Mouse (Mus musculus) limb, embryonic 15.5 days (tissue): ENCODE results near the gene Sfn. TPM values are rescaled to one million over a fixed set of nuclear protein-coding genes. Genes with fewer than 3 reads are reported as not detected.
"Not testable (repeated sequence)": the region's sequence is repeated elsewhere in the genome, so short reads cannot be mapped to it uniquely, and the experiment has no call there.

ENCODE experiments used
- ATAC-seq: fragments of 200-750 bp; cut with Nextera tagmentation; 2 replicates; pipeline ENCODE4 v1.8.0; 2017; ENCODE audit warnings: low read depth, moderate TSS enrichment; ENCODE audit not compliant: insufficient number of reproducible peaks, low FRiP score, low TSS enrichment
- H3K27ac ChIP-seq: fragments of 300-500 bp; sonication (generic); 2 replicates; pipeline ENCODE4 v1.5.1; 2015; ENCODE audit warnings: moderate library complexity, mild to moderate bottlenecking, inconsistent platforms
- H3K27me3 ChIP-seq: fragments of 300-500 bp; sonication (generic); 2 replicates; pipeline ENCODE4 v1.6.1; 2015; ENCODE audit warnings: inconsistent platforms
- H3K36me3 ChIP-seq: fragments of 300-500 bp; sonication (generic); 2 replicates; pipeline ENCODE4 v1.6.1; 2015; ENCODE audit warnings: inconsistent platforms
- H3K4me1 ChIP-seq: fragments of 300-500 bp; sonication (generic); 2 replicates; pipeline ENCODE4 v1.6.1; 2015; ENCODE audit warnings: inconsistent platforms
- H3K4me2 ChIP-seq: fragments of 300-500 bp; sonication (generic); 2 replicates; pipeline ENCODE4 v1.6.1; 2015; ENCODE audit warnings: mild to moderate bottlenecking, inconsistent platforms
- H3K4me3 ChIP-seq: fragments of 300-500 bp; sonication (generic); 2 replicates; pipeline ENCODE4 v1.5.1; 2015; ENCODE audit warnings: mild to moderate bottlenecking, inconsistent platforms
- H3K9ac ChIP-seq: fragments of 300-500 bp; sonication (generic); 2 replicates; pipeline ENCODE4 v1.6.1; 2015; ENCODE audit warnings: inconsistent platforms
- H3K9me3 ChIP-seq: fragments of 300-500 bp; sonication (generic); 2 replicates; pipeline ENCODE4 v1.6.1; 2016; ENCODE audit warnings: inconsistent platforms
- WGBS: fragments of 180-500 bp; shearing (Covaris S2); methylation state at CpG from one replicate; pipeline ENCODE4 v1.1.7; 2015; 5-methylcytosine and 5-hydroxymethylcytosine counted together
- polyA plus RNA-seq: library from polyadenylated mRNA; unstranded; fragments of >200 nt; fragmentation: Nextera tagmentation; extraction: Ambion mirVana; gene quantifications from 2 replicates; pipeline ENCODE4 v1.2.1, GENCODE M21; 2015

Sfn gene
- 499 and 506 TPM in 2 replicates for polyA plus RNA-seq

DNA sequence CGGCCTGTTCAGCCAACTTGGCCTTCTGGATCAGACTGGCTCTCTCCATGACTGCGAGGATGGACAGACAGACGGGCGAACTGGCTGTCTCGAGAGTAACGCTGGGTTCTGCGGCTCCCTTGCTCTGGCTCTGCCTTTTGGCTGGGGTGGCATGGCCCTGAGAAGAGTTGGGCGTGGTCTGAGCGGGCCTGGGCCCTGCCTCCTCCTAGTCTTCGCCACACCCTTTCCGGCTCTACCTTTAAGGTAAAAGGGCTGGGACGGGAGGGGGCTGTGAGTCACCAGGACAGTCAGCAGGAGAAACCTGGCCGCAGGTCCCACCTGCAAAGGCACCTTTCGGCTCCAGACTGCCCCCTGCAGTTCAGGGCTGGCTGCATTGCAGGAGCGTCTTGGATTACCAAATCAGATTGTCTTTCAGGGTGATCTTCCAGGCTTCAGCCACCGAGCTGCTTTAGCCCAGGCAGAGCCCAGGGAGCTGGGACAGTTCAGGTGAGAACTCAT is at the start of gene Sfn:
Sfn (minus strand) TSS at position 448 of the 498 bp plus-strand sequence.
- Histone ChIP-seq H3K4me1 (peaks cover 35% of the 10 kb centered on the region), H3K9ac (0 out of 2 replicates have a peak within 1 kb of the TSS, but pooled peaks have one; percentile 20), H3K4me2 (peak within 1 kb of the TSS; percentile 37), H3K36me3 (peaks cover 34% of the 10 kb centered on the region), H3K9me3 (no peaks in the 10 kb centered on the region), H3K4me3 (peak within 1 kb of the TSS; percentile 52), H3K27ac (peak within 1 kb of the TSS; percentile 50; the same call in 1 of the 2 replicates), H3K27me3 (peaks cover 42% of the 10 kb centered on the region)
- ATAC-seq = peak; percentile 15; the same call in 1 of the 2 replicates
- 1% methylated on average over 16 of the region's 16 CpGs for WGBS

DNA sequence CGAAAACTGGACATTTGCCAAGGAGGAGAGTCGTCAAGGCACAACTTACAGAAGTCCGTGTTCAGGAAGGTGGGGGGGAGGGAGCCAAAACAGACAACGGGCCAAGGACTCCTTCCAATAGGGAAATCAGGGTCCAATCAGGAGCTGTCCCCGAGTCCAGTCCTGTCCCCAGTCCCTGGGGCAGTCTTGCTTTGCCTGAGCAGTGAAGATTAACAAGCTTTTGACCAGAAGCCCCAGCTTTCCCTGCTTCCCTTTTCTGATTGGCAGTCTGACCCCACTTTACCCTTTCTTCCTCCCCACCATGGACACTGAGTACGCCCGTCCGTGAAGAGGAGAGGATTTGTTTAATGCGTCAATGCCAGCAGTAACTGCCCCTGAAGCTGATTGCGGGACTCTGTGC is 49.5 kb upstream of the Sfn start:
- no peak overlapping the region for H3K27ac ChIP-seq
- no peak for ATAC-seq
- 49% methylated on average over 10 of the region's 10 CpGs for WGBS

DNA sequence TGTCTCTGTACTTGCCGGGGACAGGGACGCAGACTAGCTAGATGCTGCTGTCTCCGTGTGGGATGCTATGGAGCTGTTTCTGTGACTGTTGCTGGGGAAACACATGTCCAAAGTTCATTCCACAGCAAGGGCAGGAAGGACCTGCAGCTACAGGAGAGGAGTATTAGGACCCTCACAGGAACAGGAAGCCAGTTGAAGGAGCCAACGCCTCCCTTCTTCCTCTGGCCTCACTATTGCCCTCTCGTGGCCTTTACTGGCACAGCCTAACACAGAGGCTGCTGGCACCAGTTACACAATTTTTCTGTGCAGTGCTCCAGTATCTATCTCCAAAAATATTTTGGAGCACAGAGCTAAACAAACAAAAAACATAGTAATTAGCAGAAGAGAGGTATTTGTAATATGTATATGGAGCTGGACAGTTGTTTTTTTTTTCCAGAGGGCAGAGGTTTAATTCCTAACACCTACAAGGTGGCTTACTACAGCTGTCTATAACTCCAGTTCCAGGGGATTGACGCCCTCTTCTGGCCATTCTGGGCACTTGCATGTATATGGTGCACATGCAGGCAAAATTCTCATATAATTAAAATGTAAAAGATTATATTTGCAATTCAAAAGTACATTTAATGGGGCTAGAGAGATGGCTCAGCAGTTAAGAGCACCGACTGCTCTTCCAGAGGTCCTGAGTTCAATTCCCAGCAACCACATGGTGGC is 48.2 kb upstream of the Sfn start, which contains the start of gene Zdhhc18:
Zdhhc18 (minus strand) TSS at position 166 of the 711 bp plus-strand sequence.
- H3K27ac ChIP-seq = peak within 1 kb of the TSS; percentile 44; the same call in 1 of the 2 replicates
- no peaks in the 10 kb centered on the region for H3K36me3 ChIP-seq
- no peaks in the 10 kb centered on the region for H3K27me3 ChIP-seq
- peak within 1 kb of the TSS; percentile 39 for H3K4me2 ChIP-seq
- H3K9me3 ChIP-seq = no peaks in the 10 kb centered on the region
- 0 out of 2 replicates have a peak, but pooled peaks cover 4% of the 10 kb centered on the region for H3K4me1 ChIP-seq
- H3K9ac ChIP-seq = no peak within 1 kb of the TSS
- ATAC-seq = no peak
- 38% methylated on average over 7 of the region's 7 CpGs for whole genome bisulfite sequencing
- peak within 1 kb of the TSS; percentile 31 for H3K4me3 ChIP-seq

More for the DNA sequence above, 49.5 kb upstream of the Sfn start:
- Histone ChIP-seq H3K36me3 (no peaks in the 10 kb centered on the region), H3K4me3 (no peak overlapping the region), H3K27me3 (no peaks in the 10 kb centered on the region), H3K4me2 (no peak overlapping the region), H3K9me3 (no peaks in the 10 kb centered on the region), H3K9ac (no peak overlapping the region), H3K4me1 (0 out of 2 replicates have a peak, but pooled peaks cover 4% of the 10 kb centered on the region)

GRCm38 (mm10) chr4:133649464-133649863 is 47.5 kb upstream of the Sfn start:
- peak overlapping the region; percentile 39; the same call in 1 of the 2 replicates for H3K4me2 ChIP-seq
- H3K36me3 ChIP-seq, ATAC-seq, H3K27me3 ChIP-seq, H3K9me3 ChIP-seq, H3K4me1 ChIP-seq, H3K27ac ChIP-seq, H3K9ac ChIP-seq: not testable (repeated sequence)
- peak overlapping the region; percentile 31; the same call in 1 of the 2 replicates for H3K4me3 ChIP-seq
- 79% methylated on average over 5 of the region's 5 CpGs for WGBS

GRCm38 (mm10) chr4:133645680-133646079 is 43.7 kb upstream of the Sfn start:
- H3K9ac ChIP-seq = no peak overlapping the region
- no peaks in the 10 kb centered on the region for H3K36me3 ChIP-seq
- H3K27ac ChIP-seq = no peak overlapping the region
- no peak for ATAC-seq
- H3K9me3 ChIP-seq = no peaks in the 10 kb centered on the region
- H3K4me3 ChIP-seq = no peak overlapping the region
- H3K27me3 ChIP-seq = no peaks in the 10 kb centered on the region
- no peaks in the 10 kb centered on the region for H3K4me1 ChIP-seq
- H3K4me2 ChIP-seq = 0 out of 2 replicates have a peak overlapping the region, but pooled peaks have one; percentile 12
- 34% methylated on average over 21 of the region's 21 CpGs for WGBS

GRCm38 (mm10) chr4:133645195-133645594 is 43.2 kb upstream of the Sfn start:
- Histone ChIP-seq H3K27me3 (no peaks in the 10 kb centered on the region), H3K4me2 (no peak overlapping the region), H3K9ac (no peak overlapping the region), H3K9me3 (no peaks in the 10 kb centered on the region), H3K4me3 (no peak overlapping the region), H3K4me1 (no peaks in the 10 kb centered on the region), H3K36me3 (no peaks in the 10 kb centered on the region), H3K27ac (no peak overlapping the region)
- no peak for ATAC-seq
- 88% methylated on average over 3 of the region's 3 CpGs for WGBS

DNA sequence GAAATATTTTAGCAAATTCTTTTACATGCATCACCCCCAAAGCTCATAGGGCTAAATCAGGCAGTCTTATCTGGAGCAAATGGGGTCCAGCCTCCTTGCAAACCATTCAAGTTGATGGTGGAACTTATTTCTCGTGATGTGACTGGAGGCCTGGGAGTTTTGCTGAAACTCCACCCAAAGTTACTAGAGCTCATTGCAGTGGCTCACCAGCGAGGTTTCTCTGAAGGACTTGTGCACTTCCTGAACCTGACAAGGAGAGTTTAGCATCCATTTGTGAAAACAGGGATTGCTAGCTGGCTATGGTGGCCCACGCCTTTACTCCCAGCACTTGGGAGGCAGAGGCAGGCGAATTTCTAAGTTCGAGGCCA is 32.1 kb upstream of the Sfn start:
- Histone ChIP-seq H3K27ac (no peak overlapping the region), H3K9ac (no peak overlapping the region), H3K27me3 (no peaks in the 10 kb centered on the region), H3K4me1 (peaks cover 31% of the 10 kb centered on the region), H3K4me3 (no peak overlapping the region), H3K36me3 (no peaks in the 10 kb centered on the region), H3K4me2 (no peak overlapping the region), H3K9me3 (no peaks in the 10 kb centered on the region)
- WGBS = 79% methylated on average over 5 of the region's 5 CpGs
- ATAC-seq = no peak

GRCm38 (mm10) chr4:133633332-133634042 is 31.5 kb upstream of the Sfn start:
- Histone ChIP-seq H3K36me3 (no peaks in the 10 kb centered on the region), H3K9ac (peak overlapping the region; percentile 87), H3K27me3 (no peaks in the 10 kb centered on the region), H3K4me2 (peak overlapping the region; percentile 85), H3K9me3 (no peaks in the 10 kb centered on the region), H3K4me1 (peaks cover 31% of the 10 kb centered on the region), H3K4me3 (peak overlapping the region; percentile 80), H3K27ac (peak overlapping the region; percentile 79)
- ATAC-seq = peak; percentile 82
- WGBS = 19% methylated on average over 17 of the region's 47 CpGs

- under 1% methylated on average over 66 of the region's 69 CpGs for WGBS
- ATAC-seq = peak; percentile 61
- peaks cover 31% of the 10 kb centered on the region for H3K4me1 ChIP-seq
Observed at GRCm38 (mm10) chr4:133632483-133633327, 30.7 kb upstream of the Sfn start.

GRCm38 (mm10) chr4:133631769-133632411 is 29.9 kb upstream of the Sfn start:
- peak overlapping the region; percentile 79; the same call in 1 of the 2 replicates for H3K27ac ChIP-seq
- no peaks in the 10 kb centered on the region for H3K27me3 ChIP-seq
- ATAC-seq = no peak

More at GRCm38 (mm10) chr4:133632483-133633327, 30.7 kb upstream of the Sfn start:
- H3K4me3 ChIP-seq = peak overlapping the region; percentile 80
- H3K4me2 ChIP-seq = peak overlapping the region; percentile 85
- peak overlapping the region; percentile 87 for H3K9ac ChIP-seq
- no peaks in the 10 kb centered on the region for H3K27me3 ChIP-seq
- H3K27ac ChIP-seq = peak overlapping the region; percentile 79
- H3K36me3 ChIP-seq = no peaks in the 10 kb centered on the region
- H3K9me3 ChIP-seq = no peaks in the 10 kb centered on the region

More at GRCm38 (mm10) chr4:133631769-133632411, 29.9 kb upstream of the Sfn start:
- Histone ChIP-seq H3K4me3 (peak overlapping the region; percentile 80), H3K9ac (peak overlapping the region; percentile 87; the same call in 1 of the 2 replicates), H3K36me3 (peaks cover 3% of the 10 kb centered on the region; the same call in 1 of the 2 replicates), H3K4me1 (peaks cover 31% of the 10 kb centered on the region), H3K9me3 (no peaks in the 10 kb centered on the region), H3K4me2 (peak overlapping the region; percentile 85)
- WGBS = 35% methylated on average over 9 of the region's 9 CpGs
